Mouse (Mus musculus) regulatory T cell (primary cell): ENCODE results near the gene Gm17428.

ENCODE experiments used
- in situ Hi-C: fragments of 300-600 bp; cut with MboI, MseI; formaldehyde crosslinking; loops from one replicate; pipeline ENCODE4 v1.15.1; 2025; ENCODE audit warnings: high pct_unique_total_duplicates

Gm17428 gene

DNA sequence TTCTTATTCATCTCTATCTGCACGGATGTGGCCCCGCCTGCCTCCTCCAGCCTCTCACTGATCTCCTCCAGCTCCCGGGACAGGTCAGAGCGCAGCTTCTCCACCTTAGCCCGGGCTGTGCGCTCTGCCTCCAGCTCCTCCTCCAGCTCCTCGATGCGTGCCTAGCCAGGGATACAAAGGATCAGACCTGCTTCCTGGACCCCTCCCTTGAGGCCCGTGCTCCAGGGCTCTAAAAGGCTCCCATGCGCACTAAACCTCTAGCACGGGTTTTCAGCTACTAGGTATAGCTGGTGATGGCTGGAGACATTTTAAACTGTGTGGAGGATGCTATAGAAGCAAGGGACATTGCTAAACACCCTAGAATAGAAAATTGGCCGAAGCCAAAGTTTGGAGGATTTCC is 26.2 kb upstream of the Gm17428 start:
- in situ Hi-C loops: loop anchor here (25.0 kb wide), 1 partner anchor 1062 kb away; the partner anchor contains the start of gene Mcpt1

DNA sequence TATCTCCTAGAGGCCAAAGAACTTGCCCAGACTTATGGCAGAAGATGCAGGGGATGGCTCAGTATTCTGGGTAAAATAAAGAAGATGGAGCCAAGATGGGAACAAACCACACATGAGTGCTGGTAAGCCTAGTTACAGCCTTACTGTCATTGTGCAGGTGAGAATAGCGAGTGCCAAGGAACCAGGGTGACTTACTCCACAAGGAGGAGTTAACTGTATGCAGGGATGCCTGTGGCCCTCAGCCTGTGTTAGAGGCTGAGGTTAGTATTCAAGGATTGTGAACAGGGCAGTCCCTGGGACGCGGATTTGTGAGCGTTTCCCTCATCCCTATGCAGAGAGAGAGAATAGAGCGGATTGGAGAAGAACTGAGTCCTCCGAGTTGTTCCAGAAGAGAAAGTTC is 25.1 kb upstream of the Gm17428 start:
- in situ Hi-C loops: loop anchor here (25.0 kb wide), 1 partner anchor 1061 kb away; the partner anchor contains the start of gene Mcpt1

- in situ Hi-C loops: loop anchor here (25.0 kb wide), 1 partner anchor 1059 kb away; the partner anchor contains the start of gene Mcpt1
These were observed 23.0 kb upstream of the Gm17428 start for GRCm38 (mm10) chr14:54953664-54954206.

- in situ Hi-C loops: loop anchor here (25.0 kb wide), 1 partner anchor 1058 kb away; the partner anchor contains the start of gene Mcpt1
These were observed 22.3 kb upstream of the Gm17428 start for GRCm38 (mm10) chr14:54954474-54954873.

GRCm38 (mm10) chr14:54955481-54955880 is 21.3 kb upstream of the Gm17428 start:
- in situ Hi-C loops: loop anchor here (25.0 kb wide), 1 partner anchor 1057 kb away; the partner anchor contains the start of gene Mcpt1

GRCm38 (mm10) chr14:54956533-54956932 is 20.2 kb upstream of the Gm17428 start:
- in situ Hi-C loops: loop anchor here (25.0 kb wide), 1 partner anchor 1056 kb away; the partner anchor contains the start of gene Mcpt1

DNA sequence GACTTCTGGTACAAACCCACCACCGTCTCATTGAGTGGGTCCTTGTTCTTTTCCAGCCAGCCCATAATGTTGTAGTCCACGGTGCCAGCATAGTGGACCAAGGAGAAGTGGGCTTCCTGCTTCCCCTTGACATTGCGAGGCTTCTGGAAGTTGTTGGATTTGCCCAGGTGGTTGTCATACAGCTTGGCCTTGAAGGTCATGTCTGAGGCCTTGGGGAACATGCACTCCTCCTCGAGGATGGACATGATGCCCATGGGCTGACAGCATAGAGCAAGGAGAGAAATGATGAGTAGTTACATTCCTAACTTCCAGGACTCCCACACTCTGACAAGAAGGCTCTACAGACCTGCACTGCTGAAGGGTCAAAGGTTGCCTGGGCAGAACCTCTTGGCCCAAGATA is 18.2 kb upstream of the Gm17428 start:
- in situ Hi-C loops: loop anchor here (25.0 kb wide), 1 partner anchor 1054 kb away; the partner anchor contains the start of gene Mcpt1

DNA sequence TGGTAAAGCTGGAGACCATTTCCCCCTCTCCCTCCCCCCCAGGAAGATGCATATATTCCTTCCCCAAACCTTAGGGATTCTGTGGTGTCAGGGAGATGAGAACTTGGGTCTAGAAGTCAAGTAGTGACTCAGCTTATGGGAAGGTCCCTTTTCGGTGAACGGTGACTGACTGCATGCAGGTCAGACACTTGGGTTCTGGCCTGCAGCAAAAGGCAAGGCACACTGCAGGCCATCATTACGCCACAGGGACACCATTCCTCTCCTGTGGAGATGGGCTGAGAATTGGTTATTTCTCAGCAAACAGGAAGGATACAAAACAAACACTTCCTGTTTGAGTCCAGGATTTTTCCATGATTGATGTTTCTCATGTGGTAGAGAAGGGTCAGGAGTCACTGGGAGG is 17.5 kb upstream of the Gm17428 start:
- in situ Hi-C loops: loop anchor here (25.0 kb wide), 1 partner anchor 1053 kb away; the partner anchor contains the start of gene Mcpt1

DNA sequence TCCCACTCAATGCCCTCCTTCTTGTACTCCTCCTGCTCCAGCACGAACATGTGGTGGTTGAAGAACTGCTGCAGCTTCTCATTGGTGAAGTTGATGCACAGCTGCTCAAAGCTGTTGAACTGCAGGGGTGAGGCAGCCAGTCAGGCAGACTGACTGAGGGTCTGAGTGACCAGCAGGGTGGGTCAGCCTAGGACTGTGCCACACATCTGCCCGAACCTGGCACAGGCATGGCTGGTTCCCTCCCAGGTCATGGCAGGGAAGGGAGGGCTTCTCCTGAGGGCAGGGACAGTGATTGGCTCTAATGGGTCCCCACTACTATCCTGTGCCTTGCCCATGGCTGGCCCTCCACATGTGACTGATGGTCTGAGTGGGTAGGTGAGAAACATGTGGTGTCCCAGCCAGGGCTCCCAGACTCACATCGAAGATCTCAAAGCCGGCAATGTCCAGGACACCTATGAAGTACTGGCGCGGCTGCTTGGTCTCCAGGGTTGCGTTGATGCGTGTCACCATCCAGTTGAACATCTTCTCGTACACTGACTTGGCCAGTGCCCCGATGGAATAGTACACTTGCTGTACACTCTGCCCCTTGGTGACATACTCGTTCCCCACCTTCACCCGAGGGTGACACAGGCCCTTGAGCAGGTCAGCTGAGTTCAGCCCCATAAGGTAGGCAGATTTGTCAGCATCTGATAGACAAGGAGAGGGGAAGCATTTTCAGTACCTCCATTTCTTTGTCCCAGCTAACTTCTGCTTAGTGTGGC is 16.7 kb upstream of the Gm17428 start:
- in situ Hi-C loops: loop anchor here (25.0 kb wide), 1 partner anchor 1052 kb away; the partner anchor contains the start of gene Mcpt1

GRCm38 (mm10) chr14:54960769-54961168 is 16.0 kb upstream of the Gm17428 start:
- in situ Hi-C loops: loop anchor here (25.0 kb wide), 1 partner anchor 1052 kb away; the partner anchor contains the start of gene Mcpt1

- in situ Hi-C loops: loop anchor here (25.0 kb wide), 1 partner anchor 1051 kb away; the partner anchor contains the start of gene Mcpt1
These were observed 15.2 kb upstream of the Gm17428 start for GRCm38 (mm10) chr14:54961487-54961886.

GRCm38 (mm10) chr14:54962714-54963113 is 14.0 kb upstream of the Gm17428 start:
- in situ Hi-C loops: loop anchor here (25.0 kb wide), 1 partner anchor 1050 kb away; the partner anchor contains the start of gene Mcpt1

DNA sequence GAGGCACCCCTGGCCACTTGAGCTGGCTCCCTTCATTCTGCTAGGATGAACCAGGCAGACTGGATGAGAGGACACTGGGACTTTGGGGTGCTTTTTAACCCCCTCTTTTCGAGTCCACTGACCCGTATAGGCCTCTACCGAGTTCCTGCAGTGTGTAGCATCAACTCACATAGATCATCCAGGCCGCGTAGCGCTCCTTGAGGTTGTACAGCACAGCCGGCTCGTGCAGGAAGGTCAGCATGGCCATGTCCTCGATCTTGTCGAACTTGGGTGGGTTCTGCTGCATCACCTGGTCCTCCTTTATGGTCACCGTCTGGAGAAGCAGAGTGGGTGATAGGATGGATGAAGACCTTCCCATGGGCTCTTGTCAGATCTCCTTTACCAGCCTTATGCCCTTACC is 13.0 kb upstream of the Gm17428 start:
- in situ Hi-C loops: loop anchor here (25.0 kb wide), 1 partner anchor 1049 kb away; the partner anchor contains the start of gene Mcpt1

DNA sequence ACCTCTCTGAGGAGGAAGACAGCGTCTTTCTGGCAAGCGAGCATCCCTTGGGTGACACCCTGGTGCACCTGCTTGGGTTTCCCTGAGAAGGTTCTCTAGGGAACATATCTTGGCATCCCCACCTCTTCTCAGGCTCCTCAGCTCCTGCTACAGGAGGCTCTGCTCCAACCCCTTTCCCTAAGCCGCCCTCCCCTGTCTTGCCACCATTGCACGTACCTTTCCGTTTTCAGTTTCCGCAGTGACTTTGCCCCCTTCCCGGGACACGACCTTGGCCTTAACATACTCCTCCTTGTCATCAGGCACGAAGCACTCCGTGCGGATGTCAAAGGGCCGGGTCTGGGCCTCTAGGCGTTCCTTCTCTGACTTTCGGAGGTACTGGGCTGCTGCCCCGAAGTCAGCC is 11.7 kb upstream of the Gm17428 start:
- in situ Hi-C loops: loop anchor here (25.0 kb wide), 1 partner anchor 1047 kb away; the partner anchor contains the start of gene Mcpt1

DNA sequence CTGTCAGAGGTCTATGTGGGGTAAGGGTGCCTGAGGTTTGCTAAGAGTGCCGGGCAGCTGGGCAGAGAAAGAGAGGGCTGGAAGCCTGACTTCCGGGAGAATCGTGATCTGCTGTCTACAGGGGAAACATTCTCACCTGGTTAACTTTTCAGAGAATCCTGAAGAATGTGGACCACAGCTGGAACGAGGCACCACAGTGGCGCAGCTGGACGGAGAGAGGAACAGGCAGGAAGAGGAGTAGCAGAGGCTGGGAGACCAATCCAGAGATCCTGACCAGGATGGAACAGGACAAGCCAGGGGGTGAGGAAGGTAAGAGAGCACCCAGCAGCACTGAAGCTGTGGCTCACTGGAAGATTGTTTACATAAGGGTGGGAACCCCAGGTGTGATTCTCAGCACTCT is 11.1 kb upstream of the Gm17428 start:
- in situ Hi-C loops: loop anchor here (25.0 kb wide), 1 partner anchor 1047 kb away; the partner anchor contains the start of gene Mcpt1

DNA sequence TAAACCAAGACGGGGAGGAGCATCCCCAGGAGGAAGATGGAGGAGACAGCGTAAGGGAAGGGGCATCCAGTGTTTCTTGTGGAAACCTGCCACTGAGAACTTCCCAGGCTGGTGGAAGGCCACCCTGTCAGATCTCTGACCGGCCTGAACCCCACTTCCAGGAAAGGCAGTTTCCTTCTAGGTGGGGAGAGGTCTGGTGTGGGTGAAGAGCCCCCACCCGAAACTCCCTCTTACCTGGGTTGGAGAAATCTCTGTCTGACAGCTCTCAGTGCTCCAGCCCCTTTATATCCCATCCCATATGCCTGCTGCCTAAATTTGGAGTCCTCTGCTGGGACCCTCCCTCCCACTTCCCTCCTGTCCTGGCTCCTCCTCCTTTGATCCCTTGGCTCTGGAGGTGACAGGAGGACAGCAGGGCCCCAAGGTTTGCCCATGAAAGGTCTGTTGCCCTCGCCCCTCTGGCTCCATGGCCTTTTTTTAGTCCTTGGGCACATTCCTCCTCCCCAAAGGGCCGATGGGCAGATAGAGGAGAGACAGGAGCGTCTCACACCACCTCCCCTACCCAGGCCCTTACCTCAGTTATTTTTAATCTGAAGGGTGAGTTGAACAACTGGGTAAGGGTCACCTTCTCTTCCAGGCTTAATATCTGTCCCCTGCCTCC is 10.3 kb upstream of the Gm17428 start, which contains the start of gene Myh6:
Gene Myh6 (minus strand): TSS at position 608 of the 658 bp plus-strand sequence.
- in situ Hi-C loops: loop anchor here (25.0 kb wide), 1 partner anchor 1046 kb away; the partner anchor contains the start of gene Mcpt1

DNA sequence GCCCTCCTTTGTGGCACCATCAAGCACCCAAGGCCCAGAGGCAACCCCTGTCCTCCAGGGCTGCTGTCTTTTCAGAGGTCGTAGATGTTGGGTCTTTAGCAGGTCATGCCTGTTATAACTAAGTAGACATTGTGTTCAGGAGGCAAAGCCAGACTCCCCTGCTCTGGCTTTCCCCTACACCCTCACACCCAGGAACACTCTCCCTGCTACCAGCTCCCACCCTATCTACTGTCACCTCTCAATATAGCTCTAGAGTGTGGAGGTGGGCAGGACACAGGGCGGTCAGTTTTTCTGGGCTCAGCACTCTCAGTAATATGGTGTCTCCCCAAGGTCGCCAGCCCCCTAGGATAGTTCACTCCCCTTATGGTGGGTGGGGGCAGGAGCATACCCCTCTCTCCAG is 8.9 kb upstream of the Gm17428 start:
- in situ Hi-C loops: loop anchor here (25.0 kb wide), 1 partner anchor 1044 kb away; the partner anchor contains the start of gene Mcpt1

GRCm38 (mm10) chr14:54968344-54968743 is 8.4 kb upstream of the Gm17428 start:
- in situ Hi-C loops: loop anchor here (25.0 kb wide), 1 partner anchor 1044 kb away; the partner anchor contains the start of gene Mcpt1

GRCm38 (mm10) chr14:54972786-54973185 is 3.9 kb upstream of the Gm17428 start:
- in situ Hi-C loops: loop anchor here (10.0 to 25.0 kb wide), 2 partner anchors 1040 to 1382 kb away; partner anchors contain the start of gene Mcpt1

GRCm38 (mm10) chr14:54974068-54974791 is 2.5 kb upstream of the Gm17428 start:
- in situ Hi-C loops: loop anchor here (10.0 to 25.0 kb wide), 2 partner anchors 1038 to 1381 kb away; partner anchors contain the start of gene Mcpt1
